Mouse (Mus musculus): ENCODE measurements at regions not wholly inside any gene's neighbourhood (a gene's known extent, or its start where the extent isn't known, plus 50 kb on each side); places are given as distances from the start of the nearest gene placed in this dataset.

- TF ChIP-seq CTCF (IDR thresholded peaks at IDR 0.05; ENCODE audit: low read depth) (no peak), EP300 (IDR thresholded peaks at IDR 0.05; ENCODE audit: low read depth) (no peak)
Measured at GRCm38 (mm10) chr2:128444599-128445011, 146.4 kb upstream of the Spdye4c start.
